Mouse (Mus musculus): ENCODE data around the gene Adtrp.

- TF ChIP-seq CTCF (IDR thresholded peaks at IDR 0.05; ENCODE audit: borderline replicate concordance, extremely low read depth, insufficient read depth, insufficient read length) (no peak), POLR2A (IDR thresholded peaks at IDR 0.05; ENCODE audit: borderline replicate concordance, extremely low read depth, insufficient read depth, insufficient read length, poor library complexity, severe bottlenecking) (no peak)
These were observed 18.1 kb upstream of the Adtrp start for GRCm38 (mm10) chr13:41865575-41865974.
